Mouse (Mus musculus): ENCODE data around the gene Mtcl1.

- no peak for TF ChIP-seq GATA1 (IDR thresholded peaks at IDR 0.05; ENCODE audit: borderline replicate concordance, low read length)
- TF ChIP-seq FLI1 (IDR thresholded peaks at IDR 0.05; ENCODE audit: low read length), result no peak
These were observed 49.0 kb upstream of the Mtcl1 start for GRCm38 (mm10) chr17:66498598-66498997.
